Mouse (Mus musculus) stomach, postnatal 0 days (tissue): Measurements from ENCODE around the gene Nfic.

Experiments
- CTCF ChIP-seq: IDR thresholded peaks from 2 replicates; pipeline ENCODE4 v1.5.1; 2016; ENCODE audit warnings: antibody characterized with exemption, low read depth, mild to moderate bottlenecking, moderate library complexity
- EP300 ChIP-seq: optimal IDR thresholded peaks from 2 replicates; pipeline ENCODE3; 2016; ENCODE audit warnings: antibody characterized with exemption

- TF ChIP-seq CTCF (no peak), EP300 (no peak)
These were observed 51.9 kb downstream of the Nfic start for GRCm38 (mm10) chr10:81403511-81403910.
